Mouse (Mus musculus): ENCODE results near the gene Selenon. TPM values are rescaled to one million over a fixed set of nuclear protein-coding genes. Genes with fewer than 3 reads are reported as not detected.

Gene Selenon
- polyA plus RNA-seq (2012; ENCODE audit: insufficient read depth, insufficient read length, low replicate concordance, missing spikeins) = not detected in 2 replicates

DNA sequence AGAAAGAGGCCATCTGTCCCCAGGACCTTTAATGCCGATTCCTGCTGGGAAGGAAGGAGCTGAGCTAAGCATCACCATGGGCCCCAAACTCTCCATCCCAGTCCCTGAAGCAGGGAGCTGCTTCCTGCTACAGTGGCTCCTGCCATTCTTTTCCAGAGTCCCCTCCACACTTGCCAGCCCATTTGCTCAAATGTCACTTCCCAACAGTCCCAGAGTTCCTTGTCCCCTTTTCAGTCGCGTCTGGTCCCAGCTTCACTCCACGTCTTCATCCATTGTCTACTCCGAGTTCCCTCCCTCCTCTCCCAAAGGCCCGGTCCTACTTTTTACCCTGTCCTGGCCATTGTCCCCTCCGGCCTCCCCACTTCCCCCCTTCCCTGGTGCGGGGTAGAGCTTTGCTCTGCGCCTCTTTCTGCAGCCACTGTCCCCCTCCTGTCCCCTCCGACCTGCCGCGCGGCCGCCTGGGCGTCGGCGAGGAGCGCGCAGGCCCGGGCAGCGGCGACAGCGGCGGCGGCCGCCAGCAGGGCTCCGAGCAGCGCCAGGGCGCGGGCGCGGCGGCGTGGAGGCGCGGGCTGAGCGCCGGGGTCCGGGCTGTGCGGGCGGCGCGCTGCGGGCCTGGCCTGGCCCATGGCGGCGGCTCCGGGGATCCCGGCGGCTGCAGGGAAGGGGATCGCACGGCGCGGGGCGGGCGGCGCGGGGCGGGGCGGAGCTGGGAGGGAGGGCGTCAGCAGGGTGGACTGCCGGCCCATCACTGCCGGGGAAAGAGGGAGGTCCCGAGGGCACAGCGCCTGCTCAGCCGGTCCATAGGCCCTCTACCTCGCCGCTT lies at the start of gene Selenon:
TSS of gene Selenon (minus strand) at position 673 of the 823 bp plus-strand sequence.
- Histone ChIP-seq H3K4me1 (ENCODE audit: control insufficient read depth, insufficient read depth, low read length) (peaks cover 28% of the 10 kb centered on the region), H3K27ac (ENCODE audit: insufficient read depth, low read depth, low read length) (no peak within 1 kb of the TSS), H3K4me3 (ENCODE audit: insufficient read depth, low read depth, low read length) (peak within 1 kb of the TSS; percentile 88)
- no peak for TF ChIP-seq POLR2A (IDR thresholded peaks at IDR 0.05; ENCODE audit: insufficient read depth, low read depth, low read length)
- peak; percentile 19; the same call in 1 of the 2 replicates for TF ChIP-seq CTCF (IDR thresholded peaks at IDR 0.05; ENCODE audit: insufficient read depth, low read depth, low read length)
- WGBS = 7% methylated on average over 67 of the region's 67 CpGs

DNA sequence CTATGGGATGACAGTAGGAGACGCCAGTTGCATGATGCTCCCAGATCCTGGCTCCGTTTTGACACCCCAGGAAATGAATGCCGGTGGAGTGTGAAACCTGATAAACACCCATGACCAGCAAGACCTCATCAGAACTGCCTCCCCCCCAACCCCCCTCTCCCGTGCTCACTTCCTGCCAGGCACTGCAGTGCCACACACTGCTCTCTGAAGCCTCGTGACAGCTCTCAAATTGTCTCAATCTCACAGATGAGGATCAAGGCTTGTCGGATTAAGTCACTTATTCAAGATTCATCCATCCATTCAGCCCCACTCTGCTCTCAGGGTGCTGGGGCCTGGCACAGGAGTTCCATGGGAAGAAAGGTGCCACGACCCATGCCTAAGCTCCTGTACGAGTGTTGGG lies 49.4 kb upstream of the Selenon start:
- 62% methylated on average over 8 of the region's 8 CpGs for WGBS
- H3K27ac ChIP-seq (ENCODE audit: insufficient read depth, low read depth, low read length) = peak overlapping the region; percentile 32; the same call in 1 of the 2 replicates
- no peak overlapping the region for H3K4me3 ChIP-seq (ENCODE audit: insufficient read depth, low read depth, low read length)
- peaks cover 68% of the 10 kb centered on the region for H3K4me1 ChIP-seq (ENCODE audit: control insufficient read depth, insufficient read depth, low read length)
- no peak for TF ChIP-seq POLR2A (IDR thresholded peaks at IDR 0.05; ENCODE audit: insufficient read depth, low read depth, low read length)
- TF ChIP-seq CTCF (IDR thresholded peaks at IDR 0.05; ENCODE audit: insufficient read depth, low read depth, low read length) = no peak

DNA sequence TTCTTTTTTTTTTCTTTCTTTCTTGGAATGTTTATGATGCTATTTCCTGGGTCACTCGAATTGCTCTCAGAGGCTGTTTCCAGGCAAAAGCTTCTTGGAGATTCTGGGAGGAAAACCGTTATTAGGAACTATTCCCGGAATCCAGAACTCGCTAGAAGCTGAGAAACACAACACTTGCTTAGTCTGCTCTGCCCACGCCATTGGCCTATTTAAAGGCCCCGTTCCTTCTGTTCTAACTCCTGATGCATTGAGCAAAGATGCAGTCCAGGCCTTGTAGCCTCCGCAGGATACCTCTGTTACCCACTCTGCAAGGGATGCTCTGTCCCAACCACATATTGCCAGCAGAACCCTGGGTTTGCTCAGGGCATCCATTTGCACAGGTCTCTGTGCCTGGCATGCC lies 48.8 kb upstream of the Selenon start:
- TF ChIP-seq CTCF (IDR thresholded peaks at IDR 0.05; ENCODE audit: insufficient read depth, low read depth, low read length) = no peak
- no peak for TF ChIP-seq POLR2A (IDR thresholded peaks at IDR 0.05; ENCODE audit: insufficient read depth, low read depth, low read length)
- peak overlapping the region; percentile 35; the same call in 1 of the 2 replicates for H3K27ac ChIP-seq (ENCODE audit: insufficient read depth, low read depth, low read length)
- 33% methylated on average over 7 of the region's 7 CpGs for WGBS
- H3K4me1 ChIP-seq (ENCODE audit: control insufficient read depth, insufficient read depth, low read length) = peaks cover 62% of the 10 kb centered on the region
- no peak overlapping the region for H3K4me3 ChIP-seq (ENCODE audit: insufficient read depth, low read depth, low read length)

DNA sequence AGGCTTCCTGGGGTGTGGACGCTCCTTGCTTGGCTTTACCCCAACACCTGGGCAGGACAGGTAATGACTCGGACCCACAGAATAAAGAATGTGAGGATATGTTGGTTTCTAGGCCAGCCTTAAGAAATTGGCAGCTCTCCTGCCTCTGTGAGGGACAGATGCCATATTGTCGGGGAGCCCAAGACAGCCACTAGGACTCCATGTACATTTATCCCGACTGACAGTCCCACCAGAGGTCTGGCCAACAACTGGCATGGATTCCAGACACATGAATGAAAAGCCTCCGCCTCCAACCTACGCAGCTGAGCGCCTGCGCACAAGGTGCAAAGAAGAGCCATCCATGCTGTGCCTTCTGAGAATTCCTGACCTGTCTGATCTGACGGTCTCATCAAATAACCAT lies 48.1 kb upstream of the Selenon start:
- H3K4me1 ChIP-seq (ENCODE audit: control insufficient read depth, insufficient read depth, low read length) = peaks cover 61% of the 10 kb centered on the region
- H3K27ac ChIP-seq (ENCODE audit: insufficient read depth, low read depth, low read length) = peak overlapping the region; percentile 35; the same call in 1 of the 2 replicates
- TF ChIP-seq CTCF (IDR thresholded peaks at IDR 0.05; ENCODE audit: insufficient read depth, low read depth, low read length) (no peak), POLR2A (IDR thresholded peaks at IDR 0.05; ENCODE audit: insufficient read depth, low read depth, low read length) (no peak)
- no peak overlapping the region for H3K4me3 ChIP-seq (ENCODE audit: insufficient read depth, low read depth, low read length)
- 82% methylated on average over 9 of the region's 9 CpGs for WGBS

DNA sequence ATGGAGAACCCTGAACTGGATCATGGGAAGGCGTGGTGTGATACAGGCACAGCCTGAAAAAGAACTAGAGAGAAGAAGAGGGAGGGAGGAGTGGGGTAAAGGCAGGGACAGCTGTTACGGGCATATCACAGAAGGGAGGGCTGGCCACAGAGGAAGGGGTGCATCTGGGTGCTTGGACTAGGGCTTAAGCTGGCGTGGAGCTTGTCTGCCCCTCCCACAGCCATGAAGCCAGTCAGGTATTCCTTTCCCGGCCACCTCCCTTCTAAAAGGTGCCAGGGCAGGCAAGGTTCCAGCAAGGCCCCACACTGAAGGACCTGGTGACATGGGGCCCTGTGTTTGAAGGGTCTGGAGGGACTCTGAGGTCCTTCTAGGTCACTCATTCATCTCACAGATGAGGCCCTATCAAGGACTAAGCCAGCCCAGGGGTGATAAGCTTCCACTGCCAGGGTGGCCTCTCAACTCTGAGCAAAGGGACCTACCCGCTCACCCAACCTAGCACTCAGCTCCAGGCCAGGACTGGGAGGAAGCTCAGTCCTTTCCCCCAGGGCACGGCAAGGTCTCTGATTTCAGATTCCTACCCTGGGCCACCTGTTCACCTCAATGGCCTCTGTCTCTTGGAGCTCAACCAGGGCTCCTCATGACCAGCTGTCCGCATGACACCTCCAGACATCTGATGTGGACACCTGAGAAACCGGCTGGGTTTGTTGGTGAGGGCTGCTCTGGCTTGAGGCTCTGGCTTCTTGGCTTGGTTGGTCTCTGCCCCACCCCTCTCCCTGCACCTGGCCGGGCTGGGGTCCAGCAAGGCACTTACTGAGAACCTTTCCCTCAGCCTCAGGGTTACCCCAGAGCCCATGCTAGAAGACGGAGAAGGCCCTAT lies 45.1 kb upstream of the Selenon start:
- Histone ChIP-seq H3K27ac (ENCODE audit: insufficient read depth, low read depth, low read length) (no peak overlapping the region), H3K4me3 (ENCODE audit: insufficient read depth, low read depth, low read length) (no peak overlapping the region), H3K4me1 (ENCODE audit: control insufficient read depth, insufficient read depth, low read length) (peaks cover 48% of the 10 kb centered on the region)
- no peak for TF ChIP-seq CTCF (IDR thresholded peaks at IDR 0.05; ENCODE audit: insufficient read depth, low read depth, low read length)
- TF ChIP-seq POLR2A (IDR thresholded peaks at IDR 0.05; ENCODE audit: insufficient read depth, low read depth, low read length) = no peak
- 89% methylated on average over 10 of the region's 10 CpGs for WGBS

DNA sequence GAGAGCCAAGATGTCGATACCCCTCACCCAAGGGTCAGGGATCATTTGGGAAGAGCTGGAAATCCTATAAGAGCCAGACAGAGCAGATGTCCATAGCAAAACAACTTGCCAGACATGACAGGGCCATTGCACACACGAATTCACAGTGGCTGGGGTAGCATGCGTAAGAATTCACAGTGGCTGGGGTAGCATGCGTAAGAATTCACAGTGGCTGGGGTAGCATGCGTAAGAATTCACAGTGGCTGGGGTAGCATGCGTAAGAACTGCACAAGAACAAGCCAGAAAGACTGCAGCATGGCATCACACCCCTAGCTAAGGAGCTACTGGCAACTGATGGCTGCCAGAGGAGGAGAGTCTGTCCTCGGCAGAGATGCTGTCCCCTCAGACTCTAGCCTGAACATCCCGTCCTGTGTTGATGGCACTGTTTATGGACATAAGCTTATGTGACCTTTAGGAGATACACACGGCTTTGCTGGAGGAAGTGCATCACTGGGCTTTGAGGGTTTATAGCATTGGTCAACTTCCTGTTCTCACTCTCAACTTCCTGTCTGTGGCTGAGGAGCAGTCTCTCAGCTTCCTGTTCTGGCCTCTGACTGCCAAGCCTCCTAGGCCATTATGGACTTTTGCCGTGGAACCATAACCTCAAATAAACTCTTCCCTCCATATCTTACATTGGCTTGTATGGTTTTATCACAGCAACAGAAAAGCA lies 42.9 kb upstream of the Selenon start:
- whole genome bisulfite sequencing = 97% methylated on average over 10 of the region's 10 CpGs
- Histone ChIP-seq H3K27ac (ENCODE audit: insufficient read depth, low read depth, low read length) (no peak overlapping the region), H3K4me3 (ENCODE audit: insufficient read depth, low read depth, low read length) (no peak overlapping the region), H3K4me1 (ENCODE audit: control insufficient read depth, insufficient read depth, low read length) (peaks cover 38% of the 10 kb centered on the region)
- TF ChIP-seq CTCF (IDR thresholded peaks at IDR 0.05; ENCODE audit: insufficient read depth, low read depth, low read length) (no peak), POLR2A (IDR thresholded peaks at IDR 0.05; ENCODE audit: insufficient read depth, low read depth, low read length) (no peak)

DNA sequence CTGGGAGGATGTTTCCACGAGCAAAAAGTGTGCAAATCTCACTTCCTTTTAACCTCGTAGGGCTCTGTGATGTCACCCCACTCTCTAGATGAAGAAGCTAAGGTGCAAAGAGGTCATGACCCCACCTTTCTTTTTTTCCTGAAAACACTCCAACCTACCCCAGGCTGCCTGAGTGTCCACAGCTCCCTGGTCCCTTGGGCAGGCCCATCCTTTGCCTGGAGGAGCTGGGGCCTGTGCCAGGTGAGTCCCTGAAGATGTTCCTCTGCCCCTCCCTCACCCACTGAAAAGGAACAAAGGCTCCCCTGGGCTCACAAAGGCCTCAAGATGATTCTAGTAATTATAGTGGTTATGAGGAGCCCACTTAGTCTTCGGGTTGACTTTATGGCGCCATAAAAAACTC lies 40.5 kb upstream of the Selenon start:
- Histone ChIP-seq H3K4me3 (ENCODE audit: insufficient read depth, low read depth, low read length) (no peak overlapping the region), H3K27ac (ENCODE audit: insufficient read depth, low read depth, low read length) (no peak overlapping the region), H3K4me1 (ENCODE audit: control insufficient read depth, insufficient read depth, low read length) (peaks cover 37% of the 10 kb centered on the region)
- 73% methylated on average over 4 of the region's 4 CpGs for WGBS
- TF ChIP-seq POLR2A (IDR thresholded peaks at IDR 0.05; ENCODE audit: insufficient read depth, low read depth, low read length) (no peak), CTCF (IDR thresholded peaks at IDR 0.05; ENCODE audit: insufficient read depth, low read depth, low read length) (no peak)

DNA sequence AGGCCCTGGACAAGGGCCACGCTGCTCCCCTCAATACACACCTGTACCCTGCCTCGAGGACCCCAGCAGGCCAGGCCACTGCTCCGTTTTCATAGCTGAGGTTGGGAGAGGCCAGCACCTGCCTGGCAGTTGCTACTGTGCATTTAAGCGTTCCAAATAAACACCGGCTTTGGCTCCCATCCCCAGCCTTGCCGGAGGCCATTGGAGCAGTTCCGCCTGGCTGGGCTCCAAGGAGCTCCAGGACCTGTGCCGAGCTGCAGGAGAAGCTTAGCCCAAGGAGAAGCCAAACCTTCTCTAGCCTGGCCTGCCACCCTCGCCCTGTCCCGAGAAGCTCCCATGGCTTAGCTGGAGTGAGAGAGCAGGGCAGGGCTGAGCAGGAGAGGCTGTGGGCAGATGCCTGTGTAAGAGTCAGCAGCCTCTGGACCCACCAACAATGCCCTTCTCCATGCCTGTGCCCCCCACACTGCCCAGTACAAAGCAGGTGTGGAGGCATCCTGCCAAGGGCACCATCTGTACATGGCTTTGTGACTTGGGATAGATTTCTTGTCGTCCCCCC lies 39.6 kb upstream of the Selenon start:
- TF ChIP-seq CTCF (IDR thresholded peaks at IDR 0.05; ENCODE audit: insufficient read depth, low read depth, low read length) (no peak), POLR2A (IDR thresholded peaks at IDR 0.05; ENCODE audit: insufficient read depth, low read depth, low read length) (no peak)
- no peak overlapping the region for H3K4me3 ChIP-seq (ENCODE audit: insufficient read depth, low read depth, low read length)
- H3K4me1 ChIP-seq (ENCODE audit: control insufficient read depth, insufficient read depth, low read length) = peaks cover 31% of the 10 kb centered on the region
- no peak overlapping the region for H3K27ac ChIP-seq (ENCODE audit: insufficient read depth, low read depth, low read length)
- WGBS = 48% methylated on average over 11 of the region's 11 CpGs

All from olfactory bulb, adult 2 months (tissue).